Mouse (Mus musculus) T-cell, adult 2 months (primary cell): ENCODE measurements around the gene Mrps30.
"Not testable (repeated sequence)": the region's sequence is repeated elsewhere in the genome, so short reads cannot be mapped to it uniquely, and the experiment has no call there.

ENCODE experiments used
- DNase-seq: peaks from one replicate; pipeline ENCODE4 v3.0.0; 2022; ENCODE audit warnings: low spot score

The Mrps30 gene

DNA sequence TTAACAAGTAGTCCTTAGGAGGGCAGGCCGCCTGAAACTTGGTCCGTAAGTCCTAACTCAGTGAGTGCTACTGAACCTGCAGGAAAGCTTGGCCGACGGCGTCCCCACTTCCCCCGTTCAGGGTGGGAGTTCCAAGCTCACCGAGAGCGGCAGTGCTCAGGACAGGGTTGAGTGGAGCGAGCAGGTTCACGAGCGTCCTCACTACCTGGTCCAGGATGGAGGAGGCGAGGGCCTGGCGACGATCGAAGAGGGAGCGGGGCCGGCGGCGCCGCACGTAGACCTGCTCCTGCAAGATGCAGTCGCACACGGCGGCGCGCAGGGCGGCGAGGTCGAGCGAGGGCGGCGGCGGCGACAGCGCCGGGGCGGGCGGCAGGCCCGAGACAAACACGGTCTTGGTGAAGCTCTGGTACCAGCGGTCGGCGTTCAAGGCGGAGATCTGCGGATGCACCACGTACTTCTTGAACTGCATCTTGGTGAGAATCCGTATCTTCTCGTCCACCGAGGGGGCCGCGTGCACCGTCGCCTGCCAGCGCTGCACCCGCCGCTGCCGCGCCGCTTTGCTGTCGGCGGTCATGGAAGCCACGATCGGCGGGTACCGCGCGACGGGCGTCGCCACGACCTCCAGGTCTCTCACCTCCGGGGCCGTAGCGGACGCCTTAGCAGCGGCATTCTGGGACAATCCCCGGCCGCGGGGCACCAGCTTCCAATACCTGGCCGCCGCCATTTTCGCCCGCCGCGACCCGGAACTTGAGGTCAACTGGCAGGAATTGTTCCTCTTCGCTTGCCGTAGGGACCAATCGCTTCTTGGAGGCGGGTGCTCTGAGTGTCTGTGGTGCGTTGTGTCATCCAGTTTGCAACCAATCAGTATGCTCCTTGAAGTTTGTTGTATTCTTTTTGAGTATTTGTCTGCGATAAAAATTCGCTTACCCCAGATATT lies at the start of gene Mrps30, which contains the start of gene B430218F22Rik:
Gene Mrps30, minus strand, starts transcription at position 742 of the 937 bp plus-strand sequence.
Gene B430218F22Rik, plus strand, starts transcription at position 120 of the 937 bp plus-strand sequence.
- peak; percentile 93 for DNase-seq

DNA sequence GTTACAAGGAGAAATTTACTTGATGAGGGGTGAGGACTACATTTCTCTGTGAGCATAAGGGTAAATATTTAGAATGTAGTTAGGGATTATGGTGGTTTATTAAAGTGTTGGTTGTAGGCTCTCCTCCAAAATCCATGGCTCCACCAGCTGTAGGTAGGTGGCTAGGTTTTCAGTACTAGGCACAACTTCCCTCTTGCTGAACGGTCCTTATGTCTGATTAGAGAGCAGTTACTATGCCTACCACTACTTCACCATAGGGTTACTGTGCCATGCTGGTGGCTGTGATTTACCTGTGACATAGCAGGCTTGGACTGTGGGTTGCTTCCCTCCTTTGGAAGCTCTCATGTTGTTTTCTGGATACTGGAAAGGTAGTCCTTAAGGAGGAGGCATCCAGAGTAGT lies 33.8 kb upstream of the Mrps30 start:
- DNase-seq, result no peak

DNA sequence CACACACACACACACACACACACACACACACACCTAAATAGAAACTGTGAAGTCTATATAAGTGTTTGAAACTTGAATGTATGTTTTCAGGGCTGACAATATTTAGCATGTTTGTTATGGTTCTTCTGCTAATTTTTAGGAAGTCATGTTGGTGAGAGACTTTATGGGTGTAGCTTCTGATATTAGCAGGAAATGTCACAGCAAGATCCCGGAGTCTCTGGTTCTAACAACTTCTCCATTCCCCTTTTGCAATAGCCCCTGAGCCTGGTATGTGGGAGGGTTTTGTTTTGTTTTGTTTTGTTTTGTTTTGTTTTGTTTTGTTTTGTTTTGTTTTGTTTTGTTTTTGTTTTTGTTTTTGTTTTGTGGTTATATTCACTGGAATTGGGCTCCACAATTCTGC lies 33.4 kb upstream of the Mrps30 start:
- no peak for DNase-seq

DNA sequence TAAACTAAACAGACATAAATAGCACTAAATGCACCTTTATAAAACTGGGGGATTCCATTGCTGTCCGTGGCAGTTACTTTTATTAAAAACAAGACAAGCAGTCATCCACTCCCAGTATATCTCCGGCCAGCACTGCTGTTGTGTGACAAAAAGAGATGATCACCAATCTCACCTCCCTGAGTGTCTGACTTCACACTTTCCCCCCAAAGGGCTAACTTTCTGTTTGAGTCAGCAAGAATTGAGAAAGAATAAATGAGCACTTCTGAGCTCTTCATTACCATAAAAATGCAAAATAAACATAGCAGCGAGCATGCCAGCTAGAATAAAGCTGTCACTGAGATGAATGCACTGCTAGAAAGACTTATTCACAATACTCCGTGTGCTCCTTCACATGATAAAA lies 31.1 kb upstream of the Mrps30 start:
- no peak for DNase-seq

DNA sequence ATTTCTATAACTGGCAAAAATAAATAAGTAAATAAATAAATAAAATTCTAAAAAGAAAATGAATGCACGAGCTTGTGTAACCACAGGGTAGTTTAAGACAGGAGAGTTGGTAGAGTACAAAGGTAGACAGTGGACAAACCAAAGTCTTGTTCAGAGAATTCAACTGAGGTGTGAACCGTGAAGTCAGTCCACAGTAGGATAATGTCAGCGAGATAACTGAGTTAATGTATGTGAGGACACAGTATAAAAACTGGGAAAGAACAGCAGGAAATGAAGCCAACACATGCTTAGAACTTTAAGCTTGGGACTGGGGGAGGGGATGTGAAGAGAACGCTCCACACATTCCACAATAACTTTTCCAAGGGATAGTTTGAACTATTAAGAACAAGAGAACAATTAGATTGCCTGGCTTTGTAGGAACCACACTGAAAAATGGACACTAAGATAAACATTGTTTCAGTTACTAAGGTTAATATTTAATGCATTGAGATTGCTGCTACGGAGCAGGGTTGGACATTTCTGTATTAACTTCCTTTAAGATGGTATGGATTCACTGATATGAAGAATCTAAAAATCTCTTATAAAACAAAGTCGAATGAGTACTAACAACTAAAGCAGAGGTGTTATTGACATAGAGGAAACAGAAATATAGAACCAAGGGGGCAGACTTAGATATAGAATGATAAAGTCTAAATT lies 24.4 kb upstream of the Mrps30 start:
- no peak for DNase-seq

DNA sequence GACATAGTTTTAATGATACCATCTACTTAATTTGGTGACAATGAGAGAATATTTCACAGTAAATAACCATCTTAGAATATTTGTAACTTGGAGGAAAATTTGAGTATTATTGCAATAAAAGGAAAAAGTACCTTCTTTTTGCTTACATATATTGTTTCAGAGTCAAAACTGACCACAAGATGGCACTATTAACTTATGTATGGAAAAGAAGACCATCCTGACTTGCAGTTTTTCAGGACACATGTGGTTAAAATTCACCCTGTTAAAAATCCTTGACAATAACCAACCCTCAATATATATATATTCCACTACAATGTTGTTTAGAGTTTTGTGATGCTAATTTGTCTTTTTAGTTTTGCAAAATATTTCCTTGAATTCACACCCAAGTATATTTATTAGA lies 16.5 kb upstream of the Mrps30 start:
- DNase-seq, result no peak

DNA sequence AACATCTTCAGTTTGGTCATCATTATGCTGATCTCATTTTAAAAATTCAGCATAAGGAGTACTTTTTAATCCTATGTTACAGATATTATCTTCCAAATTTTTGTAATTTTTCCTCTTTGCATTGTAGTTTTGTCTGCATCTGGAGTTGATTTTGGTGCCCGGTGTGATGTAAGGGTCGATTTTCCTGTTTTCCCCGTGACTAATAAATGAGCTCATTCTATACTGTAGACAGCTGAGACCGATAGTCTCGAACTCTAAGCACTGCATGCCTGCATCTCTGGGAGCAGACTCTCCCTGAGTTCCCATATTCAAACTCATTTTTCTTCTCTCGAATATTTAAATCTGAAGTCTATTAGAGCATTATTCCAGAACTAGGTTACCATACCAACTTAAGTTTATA lies 13.3 kb upstream of the Mrps30 start:
- DNase-seq, result no peak

DNA sequence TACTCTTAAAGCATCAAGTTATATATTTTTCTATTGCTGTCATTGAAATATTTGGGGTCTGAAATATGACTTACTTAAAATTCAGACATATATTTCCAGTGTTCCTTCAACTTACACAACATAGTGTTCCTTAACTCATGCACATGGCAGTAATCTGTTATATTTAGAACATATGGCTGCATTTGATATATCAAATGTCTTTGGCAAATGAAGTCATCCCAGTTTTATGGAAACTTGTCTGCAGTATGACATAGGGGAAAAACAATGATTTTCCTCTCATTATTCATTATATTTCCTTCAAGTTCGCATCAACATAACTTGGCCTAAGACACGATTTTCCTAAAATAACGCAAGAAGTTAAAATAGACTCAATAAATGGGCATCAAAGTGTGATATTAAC lies 8.8 kb upstream of the Mrps30 start:
- DNase-seq, result no peak

DNA sequence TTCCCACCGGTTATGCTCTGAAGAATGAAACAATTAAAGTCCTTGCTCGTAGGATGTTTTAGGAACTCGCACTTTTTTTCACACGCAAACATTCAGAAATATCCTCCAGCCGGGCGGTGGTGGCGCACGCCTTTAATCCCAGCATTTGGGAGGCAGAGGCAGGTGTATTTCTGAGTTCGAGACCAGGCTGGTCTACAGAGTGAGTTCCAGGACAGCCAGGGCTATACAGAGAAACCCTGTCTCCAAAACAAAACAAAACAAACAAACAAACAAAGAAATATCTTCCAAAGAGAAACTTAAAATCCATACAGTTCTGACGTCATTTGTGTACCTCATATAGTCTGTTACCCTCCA lies 373 bp upstream of the Mrps30 start:
- not testable (repeated sequence) for DNase-seq

DNA sequence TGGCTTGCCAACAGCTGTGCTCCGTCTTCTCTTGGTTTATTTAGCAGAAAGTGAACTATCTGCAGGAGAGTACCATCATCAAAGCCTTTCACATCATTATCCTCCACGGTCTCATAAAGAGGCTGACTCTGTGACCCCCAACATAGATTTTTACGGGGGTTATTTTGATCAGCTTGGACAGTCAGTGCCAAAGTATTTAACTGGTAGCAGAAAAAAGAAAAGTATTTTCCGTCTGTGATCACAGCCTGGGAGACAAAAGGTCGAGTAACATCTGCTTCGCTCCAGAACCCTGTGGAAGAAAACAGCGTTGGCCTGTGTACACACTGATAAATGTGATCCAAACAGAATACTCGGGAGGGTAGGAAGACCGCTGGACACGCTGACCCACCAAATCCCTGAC lies 6.7 kb downstream of the Mrps30 start:
- DNase-seq, result no peak

DNA sequence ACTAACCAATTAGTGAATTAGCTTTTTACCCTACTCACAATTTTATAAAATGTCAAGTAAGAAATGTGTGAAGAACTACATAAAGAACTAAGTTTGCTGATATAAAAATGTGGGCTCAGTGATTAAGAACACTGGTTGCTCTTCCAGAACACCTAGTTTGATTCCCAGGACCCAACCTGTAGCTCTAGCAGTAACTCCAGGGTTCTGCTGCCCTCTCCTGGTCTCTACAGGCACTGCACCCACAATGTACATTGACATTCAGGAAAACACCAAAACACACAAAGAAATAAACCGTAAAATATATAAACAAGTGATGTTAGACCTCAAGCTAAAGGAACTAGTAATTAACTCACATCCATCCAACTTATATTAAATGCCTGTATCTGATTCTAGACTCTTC lies 7.9 kb downstream of the Mrps30 start:
- DNase-seq, result peak; percentile 42

DNA sequence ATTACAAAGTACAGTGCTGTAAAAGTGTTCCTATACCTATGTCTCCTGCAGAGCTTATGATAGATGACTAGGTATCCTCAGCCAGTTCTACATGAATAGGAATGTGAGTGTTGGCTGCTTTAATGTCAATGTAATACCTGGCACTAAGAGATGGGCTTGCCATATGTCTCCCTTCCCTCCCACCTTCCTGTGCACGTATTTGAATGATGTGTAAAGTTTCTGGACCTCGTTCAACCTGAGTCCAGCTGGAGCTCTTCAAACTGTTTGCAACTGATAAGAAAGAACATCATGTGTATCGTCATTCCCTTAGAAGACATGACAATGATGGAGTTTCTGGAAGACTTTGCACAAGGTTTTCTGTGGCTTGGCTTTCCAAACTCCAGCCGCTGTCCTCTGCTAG lies 14.2 kb downstream of the Mrps30 start:
- no peak for DNase-seq

DNA sequence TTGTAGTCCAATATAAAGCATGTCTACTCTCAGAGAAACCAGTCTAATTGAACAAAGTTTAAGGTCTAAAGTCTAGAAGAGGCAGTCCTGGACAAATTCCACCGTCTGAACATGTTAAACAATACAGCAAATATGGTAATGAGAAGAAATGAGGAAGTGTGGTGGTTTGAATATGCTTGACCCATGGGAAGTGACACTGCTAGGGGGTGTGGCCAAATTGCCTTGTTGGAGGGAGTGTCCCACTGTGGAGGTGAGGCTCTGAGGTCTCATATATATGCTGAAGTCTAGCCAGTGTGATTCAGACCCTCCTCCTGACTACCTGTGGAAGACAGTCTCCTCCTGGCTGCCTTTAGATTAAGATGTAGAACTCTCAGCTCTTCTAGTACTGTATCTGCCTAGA lies 21.3 kb downstream of the Mrps30 start:
- DNase-seq, result no peak

DNA sequence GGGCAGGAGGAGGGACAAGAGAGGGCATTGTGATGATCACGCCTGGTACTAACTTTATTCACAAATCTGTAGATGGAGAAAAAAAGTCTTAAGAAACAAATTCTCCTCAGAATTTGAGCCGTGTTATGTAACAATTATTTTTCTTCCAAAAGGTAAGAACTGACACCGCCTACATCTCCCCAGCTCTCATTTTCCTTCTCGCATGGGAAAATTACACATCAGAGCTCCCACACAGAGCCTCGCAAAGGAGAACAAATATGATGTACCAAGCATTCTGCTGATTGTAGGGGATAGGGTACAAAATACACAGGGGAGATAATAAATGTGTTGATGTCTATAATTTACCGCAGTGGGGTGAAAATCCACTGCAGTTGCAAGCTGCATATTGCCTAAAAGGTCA lies 23.7 kb downstream of the Mrps30 start:
- DNase-seq, result no peak

DNA sequence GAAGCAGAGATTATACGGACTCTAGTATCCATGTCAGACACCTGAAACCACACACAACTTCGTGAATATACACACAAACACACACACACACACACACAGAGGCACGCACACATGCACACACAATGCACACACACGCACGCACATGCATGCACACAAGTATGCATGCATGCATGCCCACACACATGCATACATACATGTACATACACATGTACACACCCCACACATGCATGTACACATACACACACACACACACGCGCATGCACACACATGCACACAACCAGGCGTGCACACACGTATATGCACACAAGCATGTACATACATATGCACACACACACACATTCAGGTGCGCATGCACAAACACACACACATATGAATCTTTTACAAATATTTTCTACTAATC lies 36.2 kb downstream of the Mrps30 start:
- DNase-seq, result no peak

DNA sequence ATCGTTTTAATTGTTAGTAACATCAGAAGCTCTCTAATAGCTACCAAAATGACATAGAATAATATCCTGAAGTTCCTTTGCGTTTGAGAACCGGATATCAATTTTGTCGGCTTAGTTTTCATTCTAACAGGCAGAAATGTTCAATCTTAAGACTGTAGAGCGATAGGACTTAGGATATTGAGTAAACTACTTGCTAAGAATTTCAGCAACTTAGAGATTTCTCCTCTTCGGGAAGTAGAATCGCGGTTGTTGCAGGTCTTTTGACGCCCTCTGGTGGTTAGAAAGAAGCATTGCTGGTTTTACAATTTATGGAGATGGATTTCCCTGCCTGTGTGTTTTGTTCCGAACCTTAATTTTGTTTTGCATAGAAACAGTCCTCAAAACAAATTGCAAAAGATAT lies 36.8 kb downstream of the Mrps30 start:
- DNase-seq, result no peak
